Mouse (Mus musculus) neural tube, embryonic 13.5 days (tissue): ENCODE measurements at regions not wholly inside any gene's neighbourhood (a gene's known extent, or its start where the extent isn't known, plus 50 kb on each side); places are given as distances from the start of the nearest gene placed in this dataset.
"Not testable (repeated sequence)": the region's sequence is repeated elsewhere in the genome, so short reads cannot be mapped to it uniquely, and the experiment has no call there.

Source experiments
- ATAC-seq: fragments of 200-750 bp; cut with Nextera tagmentation; 2 replicates; pipeline ENCODE4 v1.8.0; 2017; ENCODE audit warnings: low read depth, mild to moderate bottlenecking, moderate TSS enrichment, moderate library complexity
- H3K27ac ChIP-seq: fragments of 300-500 bp; sonication (generic); replicated peaks from 2 replicates; pipeline ENCODE4 v1.5.1; 2015; ENCODE audit warnings: moderate library complexity, mild to moderate bottlenecking, inconsistent platforms
- H3K27me3 ChIP-seq: fragments of 300-500 bp; sonication (generic); 2 replicates; pipeline ENCODE4 v1.6.1; 2015; ENCODE audit warnings: mild to moderate bottlenecking, inconsistent platforms
- H3K36me3 ChIP-seq: fragments of 300-500 bp; sonication (generic); 2 replicates; pipeline ENCODE4 v1.6.1; 2015; ENCODE audit warnings: mild to moderate bottlenecking, inconsistent platforms
- H3K4me1 ChIP-seq: fragments of 300-500 bp; sonication (generic); replicated peaks from 2 replicates; pipeline ENCODE4 v1.6.1; 2015; ENCODE audit warnings: inconsistent platforms
- H3K4me2 ChIP-seq: fragments of 300-500 bp; sonication (generic); 2 replicates; pipeline ENCODE4 v1.6.1; 2015; ENCODE audit warnings: inconsistent platforms, mild to moderate bottlenecking, moderate library complexity
- H3K4me3 ChIP-seq: fragments of 300-500 bp; sonication (generic); 2 replicates; pipeline ENCODE4 v1.5.1; 2015; ENCODE audit warnings: mild to moderate bottlenecking, inconsistent platforms
- H3K9ac ChIP-seq: fragments of 300-500 bp; sonication (generic); 2 replicates; pipeline ENCODE4 v1.6.1; 2015; ENCODE audit warnings: moderate library complexity, mild to moderate bottlenecking, inconsistent platforms
- H3K9me3 ChIP-seq: fragments of 300-500 bp; sonication (generic); 2 replicates; pipeline ENCODE4 v1.6.1; 2016; ENCODE audit warnings: inconsistent platforms
- WGBS: fragments of 180-500 bp; shearing (Covaris S2); methylation state at CpG from one replicate; pipeline ENCODE4 v1.1.7; 2015; 5-methylcytosine and 5-hydroxymethylcytosine counted together

GRCm38 (mm10) chr3:53792541-53792940 lies 52.3 kb upstream of the Gm10985 start:
- H3K4me3 ChIP-seq = no peak overlapping the region
- WGBS = 88% methylated on average over 1 of the region's 1 CpGs
- no peaks in the 10 kb centered on the region for H3K9me3 ChIP-seq
- H3K27ac ChIP-seq = no peak overlapping the region
- H3K36me3 ChIP-seq = no peaks in the 10 kb centered on the region
- no peak overlapping the region for H3K4me2 ChIP-seq
- no peaks in the 10 kb centered on the region for H3K4me1 ChIP-seq
- H3K27me3 ChIP-seq = no peaks in the 10 kb centered on the region
- no peak overlapping the region for H3K9ac ChIP-seq
- ATAC-seq = no peak

- H3K27ac ChIP-seq = no peak overlapping the region
- H3K27me3 ChIP-seq = no peaks in the 10 kb centered on the region
- no peak overlapping the region for H3K9ac ChIP-seq
- no peaks in the 10 kb centered on the region for H3K4me1 ChIP-seq
- H3K9me3 ChIP-seq = no peaks in the 10 kb centered on the region
- no peak overlapping the region for H3K4me2 ChIP-seq
- no peak for ATAC-seq
- no peak overlapping the region for H3K4me3 ChIP-seq
- H3K36me3 ChIP-seq = no peaks in the 10 kb centered on the region
Measured at GRCm38 (mm10) chr3:53789706-53790105, 55.2 kb upstream of the Gm10985 start.

- WGBS = 67% methylated on average over 3 of the region's 3 CpGs
- no peak overlapping the region for H3K9ac ChIP-seq
Measured at GRCm38 (mm10) chr3:53785201-53785600, 59.7 kb upstream of the Gm10985 start.

GRCm38 (mm10) chr3:53776668-53777067 lies 68.2 kb upstream of the Gm10985 start:
- H3K27me3 ChIP-seq = no peaks in the 10 kb centered on the region
- H3K4me2 ChIP-seq = no peak overlapping the region
- no peaks in the 10 kb centered on the region for H3K4me1 ChIP-seq
- WGBS = 63% methylated on average over 5 of the region's 5 CpGs
- no peaks in the 10 kb centered on the region for H3K9me3 ChIP-seq
- H3K9ac ChIP-seq = no peak overlapping the region
- H3K4me3 ChIP-seq = no peak overlapping the region
- H3K36me3 ChIP-seq = no peaks in the 10 kb centered on the region
- H3K27ac ChIP-seq = no peak overlapping the region
- ATAC-seq = no peak

More at GRCm38 (mm10) chr3:53785201-53785600, 59.7 kb upstream of the Gm10985 start:
- Histone ChIP-seq H3K4me2 (no peak overlapping the region), H3K4me3 (no peak overlapping the region), H3K36me3 (no peaks in the 10 kb centered on the region), H3K27me3 (no peaks in the 10 kb centered on the region), H3K27ac (no peak overlapping the region), H3K9me3 (no peaks in the 10 kb centered on the region), H3K4me1 (no peaks in the 10 kb centered on the region)
- no peak for ATAC-seq

GRCm38 (mm10) chr3:53767601-53768000 lies 77.3 kb upstream of the Gm10985 start:
- Histone ChIP-seq H3K27me3 (no peaks in the 10 kb centered on the region), H3K36me3 (no peaks in the 10 kb centered on the region), H3K9me3 (no peaks in the 10 kb centered on the region), H3K4me1 (no peaks in the 10 kb centered on the region), H3K27ac (no peak overlapping the region), H3K4me3 (no peak overlapping the region), H3K4me2 (no peak overlapping the region), H3K9ac (no peak overlapping the region)
- ATAC-seq = no peak

- no peak overlapping the region for H3K27ac ChIP-seq
- no peaks in the 10 kb centered on the region for H3K36me3 ChIP-seq
- no peaks in the 10 kb centered on the region for H3K4me1 ChIP-seq
- H3K9ac ChIP-seq = no peak overlapping the region
- no peak for ATAC-seq
- 88% methylated on average over 2 of the region's 2 CpGs for WGBS
- H3K4me3 ChIP-seq = no peak overlapping the region
- no peak overlapping the region for H3K4me2 ChIP-seq
- H3K27me3 ChIP-seq = no peaks in the 10 kb centered on the region
- H3K9me3 ChIP-seq = no peaks in the 10 kb centered on the region
Measured at GRCm38 (mm10) chr3:53763981-53764380, 80.9 kb upstream of the Gm10985 start.

- no peak overlapping the region for H3K9ac ChIP-seq
- no peaks in the 10 kb centered on the region for H3K4me1 ChIP-seq
- H3K27me3 ChIP-seq = no peaks in the 10 kb centered on the region
- H3K4me2 ChIP-seq = peak overlapping the region; percentile 24; the same call in 1 of the 2 replicates
- WGBS = 24% methylated on average over 11 of the region's 11 CpGs
- no peak overlapping the region for H3K27ac ChIP-seq
- ATAC-seq = no peak
- H3K4me3 ChIP-seq = no peak overlapping the region
- H3K9me3 ChIP-seq = no peaks in the 10 kb centered on the region
- no peaks in the 10 kb centered on the region for H3K36me3 ChIP-seq
Measured at GRCm38 (mm10) chr3:53761514-53762075, 83.3 kb upstream of the Gm10985 start.

GRCm38 (mm10) chr3:53756115-53756853 lies 88.6 kb upstream of the Gm10985 start:
- no peak for ATAC-seq
- no peak overlapping the region for H3K4me3 ChIP-seq
- no peak overlapping the region for H3K4me2 ChIP-seq
- no peak overlapping the region for H3K27ac ChIP-seq
- no peaks in the 10 kb centered on the region for H3K27me3 ChIP-seq
- H3K9ac ChIP-seq = no peak overlapping the region
- H3K36me3 ChIP-seq = no peaks in the 10 kb centered on the region
- H3K9me3 ChIP-seq = no peaks in the 10 kb centered on the region
- H3K4me1 ChIP-seq = peaks cover 3% of the 10 kb centered on the region; the same call in 1 of the 2 replicates
- 45% methylated on average over 10 of the region's 10 CpGs for WGBS

GRCm38 (mm10) chr3:53737161-53737560 lies 80.0 kb upstream of the Frem2 start:
- H3K4me2 ChIP-seq = no peak overlapping the region
- no peak overlapping the region for H3K4me3 ChIP-seq
- no peaks in the 10 kb centered on the region for H3K36me3 ChIP-seq
- H3K4me1 ChIP-seq = no peaks in the 10 kb centered on the region
- no peak overlapping the region for H3K27ac ChIP-seq
- ATAC-seq = no peak
- H3K27me3 ChIP-seq = no peaks in the 10 kb centered on the region
- no peak overlapping the region for H3K9ac ChIP-seq
- WGBS = 82% methylated on average over 4 of the region's 4 CpGs
- no peaks in the 10 kb centered on the region for H3K9me3 ChIP-seq

GRCm38 (mm10) chr3:53735607-53736006 lies 78.5 kb upstream of the Frem2 start:
- H3K36me3 ChIP-seq, H3K27ac ChIP-seq, H3K4me2 ChIP-seq, H3K4me1 ChIP-seq, H3K27me3 ChIP-seq, H3K9ac ChIP-seq, H3K4me3 ChIP-seq, H3K9me3 ChIP-seq: not testable (repeated sequence)
- ATAC-seq = peak; percentile 61; the same call in 1 of the 2 replicates
- WGBS = 95% methylated on average over 3 of the region's 3 CpGs

GRCm38 (mm10) chr3:53735147-53735546 lies 78.0 kb upstream of the Frem2 start:
- 30% methylated on average over 5 of the region's 5 CpGs for WGBS
- no peaks in the 10 kb centered on the region for H3K4me1 ChIP-seq
- no peak overlapping the region for H3K4me2 ChIP-seq
- no peak overlapping the region for H3K4me3 ChIP-seq
- no peaks in the 10 kb centered on the region for H3K27me3 ChIP-seq
- H3K36me3 ChIP-seq = no peaks in the 10 kb centered on the region
- no peak overlapping the region for H3K9ac ChIP-seq
- H3K27ac ChIP-seq = no peak overlapping the region
- ATAC-seq = peak; percentile 81
- H3K9me3 ChIP-seq = no peaks in the 10 kb centered on the region

- Histone ChIP-seq H3K4me2 (no peak overlapping the region), H3K36me3 (no peaks in the 10 kb centered on the region), H3K27me3 (no peaks in the 10 kb centered on the region), H3K4me3 (no peak overlapping the region), H3K9ac (no peak overlapping the region), H3K9me3 (no peaks in the 10 kb centered on the region), H3K4me1 (no peaks in the 10 kb centered on the region), H3K27ac (no peak overlapping the region)
- ATAC-seq = 0 out of 2 replicates have a peak, but pooled peaks have one; percentile 8
- WGBS = 47% methylated on average over 7 of the region's 7 CpGs
Measured at GRCm38 (mm10) chr3:53730440-53730839, 73.3 kb upstream of the Frem2 start.

GRCm38 (mm10) chr3:53729810-53730209 lies 72.7 kb upstream of the Frem2 start:
- H3K4me3 ChIP-seq = no peak overlapping the region
- H3K27ac ChIP-seq = no peak overlapping the region
- no peak overlapping the region for H3K9ac ChIP-seq
- H3K4me1 ChIP-seq = no peaks in the 10 kb centered on the region
- 40% methylated on average over 5 of the region's 5 CpGs for WGBS
- no peak; the same call in 1 of the 2 replicates for ATAC-seq
- H3K9me3 ChIP-seq = no peaks in the 10 kb centered on the region
- no peaks in the 10 kb centered on the region for H3K36me3 ChIP-seq
- H3K4me2 ChIP-seq = no peak overlapping the region
- no peaks in the 10 kb centered on the region for H3K27me3 ChIP-seq
